Mouse (Mus musculus): ENCODE data around the gene Ankrd39.

Ankrd39 gene

DNA sequence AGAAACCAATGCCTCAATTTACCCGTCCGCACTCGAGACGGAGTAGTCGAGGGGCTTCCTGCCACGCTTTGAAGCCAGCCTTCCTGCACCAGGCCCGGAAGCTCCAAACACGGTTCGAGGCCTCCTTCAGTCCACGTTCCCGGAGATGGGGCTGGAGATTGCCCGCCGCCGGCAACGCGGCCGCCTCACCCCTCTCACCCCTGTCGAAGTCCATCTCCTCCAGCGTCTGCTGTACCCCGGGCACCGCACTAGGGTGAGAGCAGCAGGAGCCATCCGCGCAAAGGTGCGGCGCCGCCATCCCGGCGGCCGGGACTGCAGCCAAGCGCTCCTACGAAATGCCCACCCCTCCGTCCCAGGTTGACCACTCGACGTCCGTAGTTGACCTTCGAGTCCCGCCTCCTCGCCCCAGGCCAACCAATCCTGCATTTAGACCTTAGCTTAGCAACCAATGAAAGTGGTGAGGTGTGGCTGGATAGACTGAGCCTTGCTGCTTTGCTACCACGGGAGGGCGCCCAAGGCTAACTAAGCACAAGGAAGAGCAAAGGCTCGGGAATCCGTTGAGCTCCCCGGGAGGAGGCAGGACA, at the start of gene Ankrd39:
Gene Ankrd39 (minus strand): TSS at position 558 of the 584 bp plus-strand sequence.
- peak; percentile 100 for DNase-seq

DNA sequence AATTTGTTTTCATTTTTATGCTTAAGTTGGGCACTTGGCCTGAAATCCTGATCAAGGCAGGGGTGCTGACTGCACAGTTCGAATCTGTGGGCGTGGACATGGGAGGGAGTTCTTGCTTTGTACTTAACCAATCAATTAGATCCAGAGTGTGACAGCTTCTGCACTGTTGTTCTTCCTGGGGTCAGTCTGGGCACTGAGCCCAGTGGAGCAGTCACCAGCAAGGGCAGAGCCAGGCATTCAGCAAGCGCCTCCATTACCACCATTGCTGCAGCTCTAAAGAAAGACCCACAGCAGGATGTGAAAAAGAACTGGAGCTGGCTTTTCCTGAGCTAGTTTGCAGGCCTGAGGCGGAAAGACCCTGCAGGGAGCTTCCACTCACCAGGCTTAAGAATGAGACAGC, 48.9 kb upstream of the Ankrd39 start:
- DNase-seq: peak; percentile 94

DNA sequence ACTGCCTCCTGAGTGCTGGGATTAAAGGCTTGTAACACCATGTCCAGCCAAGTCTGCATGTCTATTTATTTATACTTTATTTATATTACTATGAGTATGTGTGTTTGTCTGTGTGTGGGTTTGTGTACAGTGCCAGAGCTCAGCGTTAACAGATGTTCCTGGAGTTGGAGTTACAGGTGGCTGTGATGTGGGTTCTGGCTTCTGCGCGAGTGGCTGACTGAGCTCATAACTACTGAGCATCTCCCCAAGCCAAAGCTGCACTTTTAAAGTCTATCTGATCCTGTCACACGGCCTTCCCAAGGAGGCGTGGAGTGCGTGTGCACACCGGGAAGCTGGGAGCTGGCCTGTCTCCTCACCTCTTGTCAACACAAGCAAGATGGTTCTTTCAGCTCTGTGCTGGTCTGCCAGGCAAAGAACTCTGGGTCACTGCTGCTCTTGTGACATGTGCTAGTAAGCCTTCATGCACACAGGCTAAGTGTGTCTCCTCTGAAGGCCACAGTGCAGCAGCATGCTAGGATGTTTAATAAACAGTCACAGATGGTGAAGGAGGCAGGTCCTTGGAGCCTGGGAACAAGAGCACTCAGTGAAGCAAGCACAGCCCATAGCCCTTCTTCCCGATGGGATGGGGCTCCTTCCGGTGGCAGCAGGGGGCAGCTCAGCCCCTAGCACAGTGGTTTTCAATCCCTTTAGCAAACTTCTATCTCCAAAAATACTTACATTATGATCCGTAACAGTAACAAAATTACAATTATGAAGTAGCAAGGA, 48.1 kb upstream of the Ankrd39 start:
- peak; percentile 89 for DNase-seq

DNA sequence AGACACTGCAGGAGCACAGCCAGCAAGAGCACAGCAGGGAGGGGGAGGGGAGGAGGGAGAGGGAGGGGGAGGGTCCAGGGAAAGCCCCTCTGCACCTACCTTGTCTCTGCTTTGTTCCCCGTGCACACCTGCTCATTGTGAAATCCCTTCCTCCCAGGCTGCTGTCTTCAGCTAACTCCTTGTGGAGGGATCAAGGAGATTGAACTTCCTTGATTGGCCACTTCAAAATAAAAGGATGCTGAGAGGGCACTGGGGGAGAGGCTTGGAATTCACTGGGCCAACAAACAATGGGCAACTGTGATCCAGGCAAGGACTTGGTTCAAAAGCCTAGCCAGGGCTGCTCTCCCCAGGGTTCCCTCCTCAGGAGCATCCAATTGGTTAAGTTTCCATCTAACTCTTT, 45.9 kb upstream of the Ankrd39 start:
- DNase-seq: no peak

DNA sequence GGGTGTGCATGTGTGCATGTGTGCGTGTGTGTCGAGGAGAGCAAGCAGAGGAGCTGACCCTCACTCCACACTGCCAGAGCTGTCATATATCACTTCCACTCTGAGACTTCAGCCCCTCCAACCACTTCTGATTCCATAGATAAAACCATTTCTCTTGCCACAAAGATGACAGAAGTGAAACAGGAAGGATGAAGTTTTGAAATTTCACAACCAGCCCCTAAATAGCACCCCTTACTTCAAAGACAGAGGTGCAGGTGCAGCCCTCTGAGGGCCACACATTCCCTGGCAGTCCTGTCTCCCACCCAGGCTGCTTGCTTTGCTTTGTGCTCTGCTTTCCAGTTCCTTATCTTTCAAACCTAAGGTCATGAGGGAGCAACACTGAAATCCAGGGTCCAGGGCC, 44.2 kb upstream of the Ankrd39 start:
- DNase-seq: peak; percentile 78

DNA sequence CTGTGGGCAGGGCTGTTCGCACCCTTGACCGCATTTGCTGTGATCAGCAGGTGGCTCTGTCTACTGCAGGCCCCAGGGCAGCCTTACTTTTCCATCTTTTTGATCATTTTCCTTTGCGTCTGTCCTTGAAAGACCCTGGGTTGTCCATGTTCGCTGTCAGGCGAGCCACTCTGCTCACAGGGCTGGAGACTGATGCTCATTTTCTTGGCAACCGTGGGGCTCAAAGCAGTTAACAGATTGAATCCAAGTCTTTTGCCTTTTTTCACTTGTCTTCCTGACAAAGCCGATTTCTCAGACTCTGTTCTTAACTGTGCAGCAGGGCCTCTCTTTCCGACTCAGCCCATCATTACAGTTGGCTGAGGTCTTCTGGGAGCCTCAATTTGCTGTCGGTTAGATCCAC, 43.4 kb upstream of the Ankrd39 start:
- DNase-seq: peak; percentile 87

DNA sequence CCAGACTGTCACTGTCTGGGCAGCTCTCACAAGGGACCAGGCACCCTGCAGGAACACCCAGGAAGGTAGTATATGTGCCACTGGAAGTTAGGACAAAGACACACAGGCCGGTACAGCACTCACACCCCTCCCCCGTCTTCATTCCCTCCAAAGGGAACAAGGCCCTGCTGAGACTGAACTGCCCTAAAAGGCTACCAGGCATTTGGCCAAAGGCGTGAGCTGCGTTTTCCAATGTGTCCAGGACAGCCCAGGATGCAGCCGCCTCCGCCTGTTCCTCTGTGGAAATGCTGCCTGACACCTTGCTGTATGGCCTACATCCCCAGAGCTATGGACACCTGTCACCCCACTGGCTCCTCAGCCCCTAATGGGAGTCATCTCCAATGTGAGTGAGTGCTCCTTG, 42.2 kb upstream of the Ankrd39 start:
- peak; percentile 99 for DNase-seq

DNA sequence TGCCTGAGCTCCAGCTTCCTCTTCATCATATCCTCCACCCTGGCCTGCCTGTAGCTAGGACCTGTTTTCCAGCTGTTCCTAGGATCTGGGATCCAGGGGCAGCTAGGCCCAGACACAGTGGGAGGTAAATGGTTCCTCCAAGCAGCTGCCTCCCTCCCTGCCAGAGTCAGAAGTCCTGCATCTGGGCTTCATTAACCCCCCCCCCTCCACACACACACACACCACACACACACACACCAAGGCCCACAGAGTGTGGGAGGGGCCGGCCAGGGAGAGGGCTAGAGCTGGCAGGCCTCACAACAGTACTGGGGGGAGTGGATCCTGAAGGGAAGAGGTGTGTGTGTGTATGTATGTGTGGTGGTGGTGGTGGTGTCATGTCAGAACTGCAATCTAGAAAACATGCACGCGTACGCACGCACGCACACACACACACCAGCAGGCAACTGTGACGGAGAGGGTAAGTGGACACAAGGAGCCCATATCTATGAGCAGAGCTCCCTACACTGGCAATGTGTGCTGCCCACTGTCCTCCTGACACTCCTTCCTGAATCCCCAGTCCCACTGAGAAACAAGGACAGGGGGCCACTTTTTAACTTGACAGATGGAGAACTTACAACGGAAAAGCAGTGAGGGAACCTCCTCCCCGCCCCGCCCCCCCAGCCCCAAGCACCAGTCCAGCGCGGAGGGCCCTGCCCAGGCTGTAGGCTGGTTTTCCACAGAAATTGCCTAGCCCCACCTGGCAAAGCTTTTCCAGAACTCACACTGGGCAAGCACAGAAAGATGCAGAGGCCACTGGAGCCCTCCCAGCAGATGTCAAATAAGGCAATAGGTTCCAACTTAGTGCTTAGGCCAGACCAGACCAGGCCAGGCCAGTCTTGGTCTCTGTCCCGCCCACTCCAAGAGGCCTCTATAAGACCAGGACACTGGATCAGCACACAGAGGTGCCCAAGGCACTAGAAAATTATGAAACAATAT, 41.5 kb upstream of the Ankrd39 start:
- DNase-seq: peak; percentile 97

DNA sequence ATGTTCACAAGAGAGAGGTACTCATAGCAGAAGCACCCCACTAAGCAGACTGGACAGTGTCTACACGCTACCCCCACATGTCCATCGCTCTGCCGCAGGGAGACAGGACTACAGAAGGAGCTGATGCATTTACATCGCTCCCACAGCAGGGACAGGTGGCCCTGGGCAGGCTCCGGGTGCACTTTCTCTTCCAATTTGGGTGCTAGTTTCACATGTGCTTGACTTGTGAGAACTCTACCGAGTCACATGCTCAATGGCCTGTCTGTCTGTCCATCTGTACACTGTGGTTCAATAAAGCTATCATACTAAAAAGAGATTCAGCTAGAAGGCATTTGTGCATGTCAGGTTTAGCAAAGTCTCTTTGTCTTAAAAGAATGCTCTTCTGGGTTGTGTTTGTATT, 40.6 kb upstream of the Ankrd39 start:
- peak; percentile 88 for DNase-seq

DNA sequence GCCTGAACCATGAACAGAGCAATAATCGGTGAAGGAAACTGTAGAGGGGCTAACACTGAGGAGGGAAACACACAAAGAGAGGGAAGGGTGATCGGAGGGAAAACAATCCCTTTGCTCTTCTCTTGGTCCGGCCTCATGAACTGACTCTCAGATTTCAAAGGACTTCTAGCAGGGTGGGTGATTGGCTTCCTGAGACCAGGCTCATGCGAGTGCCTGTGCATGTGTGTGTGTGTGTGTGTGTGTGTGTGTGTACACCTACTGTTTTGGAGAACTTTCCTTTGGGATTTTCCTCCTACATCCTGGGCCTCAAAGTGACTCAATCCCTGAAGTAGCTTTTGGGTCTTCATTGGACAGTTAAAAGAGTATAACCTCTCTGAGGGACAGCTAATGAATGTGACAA, 39.0 kb upstream of the Ankrd39 start:
- peak; percentile 80 for DNase-seq

DNA sequence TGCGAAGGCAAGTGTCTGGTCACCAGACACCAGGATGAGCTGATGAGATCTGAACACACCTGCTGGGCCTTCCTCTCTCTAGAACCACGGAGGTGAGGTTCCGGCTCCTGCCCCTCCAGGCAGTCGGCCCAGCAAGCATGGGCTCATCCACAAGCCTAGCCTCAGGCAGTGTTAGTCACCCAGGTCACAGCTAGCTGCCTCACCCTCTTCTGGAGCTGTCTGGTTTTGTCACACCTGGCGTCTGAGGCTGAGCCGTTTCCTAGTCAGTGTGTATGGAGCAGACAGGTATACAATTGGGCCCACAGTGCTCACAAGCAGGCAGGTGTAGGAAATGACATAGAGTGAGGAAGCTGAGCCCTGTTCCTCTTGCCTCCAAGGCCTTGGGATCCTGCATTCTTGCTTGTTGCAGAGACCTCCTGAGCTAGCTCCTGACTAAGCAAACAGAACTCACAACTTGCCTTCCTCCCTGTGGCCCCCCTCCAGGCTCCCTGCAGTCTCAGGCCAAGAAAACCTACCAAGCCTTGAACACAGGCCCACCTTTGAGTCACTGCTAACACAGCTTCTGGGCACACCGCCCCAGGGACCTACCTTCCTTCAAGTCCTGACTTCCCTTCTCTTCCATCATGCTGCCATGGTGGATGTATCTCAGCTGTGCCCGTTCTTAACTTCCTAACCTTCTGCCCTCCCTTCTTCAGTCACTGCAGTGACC, 36.3 kb upstream of the Ankrd39 start:
- DNase-seq: peak; percentile 79

DNA sequence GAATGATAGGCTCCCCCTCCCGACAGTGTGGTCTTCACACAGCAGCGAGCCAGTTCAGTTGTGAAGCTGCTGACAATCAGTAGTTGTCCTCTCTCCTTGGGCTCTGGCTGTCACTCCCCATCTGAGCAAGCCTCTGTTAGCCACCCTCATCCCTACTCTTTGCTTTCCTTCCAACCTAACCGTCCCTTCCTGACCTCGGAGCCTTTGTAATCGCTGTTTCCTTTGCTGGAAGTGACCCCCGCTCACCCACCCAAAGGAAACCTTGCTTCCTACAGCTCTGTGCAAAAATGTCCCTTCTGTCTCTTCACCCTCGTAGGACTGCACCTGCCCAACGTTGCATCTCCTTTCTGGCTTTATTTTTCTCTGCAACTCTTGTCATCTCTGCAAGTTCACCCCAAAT, 35.0 kb upstream of the Ankrd39 start:
- DNase-seq: peak; percentile 90

DNA sequence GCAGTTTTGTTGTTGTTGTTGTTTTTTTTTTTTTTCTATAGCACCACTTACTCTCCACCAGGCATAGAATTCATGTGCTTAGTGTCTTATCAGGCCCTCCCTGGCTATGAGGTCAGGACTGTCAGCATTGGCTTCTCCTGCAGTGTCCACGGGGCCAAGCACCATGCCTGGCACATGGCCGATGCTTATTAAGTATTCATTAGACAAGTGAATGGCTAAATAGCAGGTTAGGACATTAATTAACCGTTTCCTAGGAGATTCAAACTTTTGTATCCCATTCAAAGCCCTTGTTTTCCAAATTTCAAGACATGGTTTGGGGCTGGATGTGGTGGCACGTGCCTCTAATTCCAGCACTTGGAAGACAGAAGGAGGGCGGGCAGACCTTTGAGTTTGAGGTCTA, 34.0 kb upstream of the Ankrd39 start:
- peak; percentile 95 for DNase-seq

DNA sequence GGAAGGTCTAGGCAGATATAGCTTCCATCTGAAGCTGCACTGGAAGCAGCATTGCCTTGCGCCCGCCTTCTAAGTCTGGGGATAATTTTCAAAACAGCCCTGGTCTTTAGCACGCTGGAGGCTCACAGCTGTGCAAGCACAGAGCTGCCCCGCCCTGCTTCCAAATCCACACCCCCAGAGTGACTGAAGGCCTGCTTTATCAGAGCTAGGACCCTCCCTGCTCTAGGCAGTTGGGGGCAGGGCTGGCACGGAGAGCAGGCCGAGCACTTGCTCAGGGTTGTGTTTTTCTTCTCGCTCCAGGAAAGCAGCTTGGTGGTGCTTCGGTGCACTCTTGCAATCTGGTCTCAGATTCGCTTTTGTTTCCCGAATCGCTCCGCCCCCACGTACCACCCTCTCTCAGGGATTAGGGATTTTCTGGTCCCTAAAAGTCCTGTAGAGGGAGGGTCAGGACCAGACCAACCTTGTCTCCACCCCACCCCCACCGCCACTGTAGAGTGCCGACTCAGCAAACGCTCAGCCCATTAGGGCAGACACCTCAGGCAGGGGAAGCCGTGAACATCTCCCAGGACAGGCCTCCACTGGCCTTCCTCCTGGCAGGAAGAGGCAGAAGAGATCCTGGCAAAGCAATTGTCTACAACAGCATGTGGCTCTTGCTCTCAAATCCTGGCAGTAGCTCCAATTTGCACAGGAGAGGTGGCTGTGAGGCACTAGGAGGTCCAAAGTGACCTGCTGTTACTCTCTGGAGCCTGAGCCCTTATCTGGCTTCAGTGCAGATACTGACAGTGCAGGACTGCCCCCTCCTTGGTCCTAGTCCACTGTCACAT, 33.4 kb upstream of the Ankrd39 start:
- peak; percentile 99 for DNase-seq

DNA sequence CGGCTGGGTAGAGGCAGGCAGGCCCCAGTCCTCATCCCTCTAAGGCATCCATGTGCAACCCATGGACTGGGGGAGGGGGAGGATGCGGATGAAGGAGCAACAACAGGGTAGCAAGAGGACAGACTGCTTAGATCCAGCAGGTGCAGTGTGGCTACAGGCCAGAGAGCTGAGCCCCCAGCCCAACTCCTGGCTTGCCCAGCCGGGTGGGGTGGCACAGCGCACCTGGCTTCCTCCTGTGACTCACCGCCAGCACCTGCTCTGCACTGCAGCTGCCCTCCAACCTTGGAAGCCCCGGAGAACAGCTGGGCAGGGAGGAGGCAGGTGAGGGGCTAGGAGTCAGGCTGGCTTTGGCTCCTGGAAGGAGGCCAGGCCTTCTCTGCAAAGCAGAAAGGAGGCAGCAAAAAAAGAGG, 32.7 kb upstream of the Ankrd39 start:
- DNase-seq: no peak

DNA sequence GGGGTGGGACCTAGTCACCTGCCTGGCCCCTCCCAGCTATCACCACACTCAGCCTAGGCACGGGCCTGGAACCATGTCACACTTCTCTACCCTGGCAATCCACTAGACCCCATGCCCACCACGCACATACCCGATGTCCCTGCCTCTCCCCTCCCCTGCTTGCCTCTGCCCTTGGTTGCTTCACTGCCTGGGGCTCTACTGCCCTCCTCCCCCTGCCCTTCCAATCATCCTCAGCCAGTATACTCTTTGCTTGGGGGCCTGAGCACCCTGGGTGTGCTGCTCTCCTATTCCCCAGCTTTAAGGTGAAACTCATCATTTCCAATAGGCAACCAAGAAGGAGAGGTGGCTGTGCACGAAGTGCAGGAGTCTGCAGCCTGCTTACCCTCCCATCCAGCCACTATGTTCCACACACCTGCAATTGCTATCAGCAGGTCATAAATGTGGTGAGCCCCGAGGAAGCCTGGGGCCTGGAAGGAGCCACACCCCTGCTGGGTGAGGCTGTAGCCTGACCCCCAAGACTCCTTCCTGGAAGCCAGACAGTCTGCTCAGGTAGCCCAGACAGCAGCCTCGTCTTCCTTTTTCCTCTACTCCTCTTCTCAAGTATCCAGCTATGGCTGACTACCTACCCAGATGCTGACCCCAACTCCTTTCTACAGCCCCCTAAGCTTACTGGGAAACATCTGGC, 29.9 kb upstream of the Ankrd39 start:
- DNase-seq: peak; percentile 90

DNA sequence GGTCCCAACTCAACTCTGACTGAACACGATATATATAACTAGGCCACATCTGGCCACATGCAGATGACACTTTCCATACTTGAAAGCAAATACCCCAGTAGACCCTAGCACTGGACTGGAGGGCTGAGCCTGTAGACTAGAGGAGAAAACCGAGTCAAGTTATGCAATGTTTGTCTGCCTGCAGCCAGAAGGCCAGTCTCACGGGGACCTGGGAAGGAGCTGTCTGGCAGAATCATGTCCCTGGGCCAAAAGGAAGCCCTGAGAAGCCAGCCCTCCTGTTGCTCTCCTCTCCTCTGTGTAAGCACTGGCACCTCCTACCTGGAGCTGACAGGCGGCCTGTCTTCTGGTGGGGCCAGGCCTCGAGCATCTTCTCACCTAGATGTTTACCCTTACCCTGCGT, 28.1 kb upstream of the Ankrd39 start:
- DNase-seq: peak; percentile 93

DNA sequence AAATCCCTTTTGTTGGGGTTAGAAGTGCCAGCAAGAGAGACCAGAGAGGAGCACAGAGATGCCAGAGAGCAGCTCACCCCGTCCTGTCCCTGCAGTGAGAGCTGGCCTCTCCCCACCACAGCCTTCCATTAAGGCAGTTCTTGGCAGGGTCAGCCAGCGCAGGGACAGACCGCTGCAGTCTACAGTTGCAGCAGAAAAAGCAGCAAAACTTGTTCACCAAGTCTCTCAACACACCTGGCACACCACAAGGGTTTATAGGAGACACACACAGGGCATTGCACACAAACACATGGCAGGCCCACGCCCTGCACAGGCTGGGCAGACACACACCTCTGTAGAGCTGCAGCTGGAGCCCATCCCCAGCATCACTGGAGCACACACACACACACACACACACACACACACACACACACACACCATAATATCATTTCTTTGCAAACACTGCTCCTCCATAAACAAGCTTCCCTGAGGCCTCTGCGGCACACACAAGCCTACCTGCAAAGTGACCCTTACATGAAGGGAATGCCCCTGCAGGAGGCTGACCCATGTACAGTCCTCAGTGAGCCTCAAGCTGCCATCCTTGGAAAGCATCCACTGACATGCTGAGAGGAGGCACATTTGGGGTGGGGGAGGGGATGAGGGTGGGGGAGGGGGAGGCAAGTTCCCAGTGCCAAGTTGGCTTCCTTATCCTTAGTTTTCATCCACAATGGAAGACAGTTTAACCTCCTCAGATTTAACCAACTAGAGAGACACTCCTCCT, 27.1 kb upstream of the Ankrd39 start:
- peak; percentile 94 for DNase-seq

DNA sequence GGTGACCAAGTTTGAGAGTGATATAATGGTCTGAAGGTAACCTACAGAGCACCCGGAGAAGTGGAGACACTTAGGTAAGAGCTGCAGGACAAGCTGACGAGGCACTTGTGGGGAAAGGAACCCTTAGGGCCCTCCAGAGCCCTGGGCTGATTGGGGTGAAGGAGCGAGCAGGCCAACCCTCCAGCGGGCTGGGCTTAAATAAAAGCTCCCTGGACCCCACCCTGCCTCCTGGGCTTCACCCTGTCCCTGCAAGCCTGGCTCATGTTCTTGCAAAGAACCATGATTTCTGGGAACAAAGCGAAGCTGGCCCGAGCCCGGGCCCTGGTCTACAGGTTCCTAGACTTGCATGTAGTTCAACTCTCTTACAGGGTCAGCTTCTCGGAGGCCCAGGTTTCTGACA, 26.3 kb upstream of the Ankrd39 start:
- peak; percentile 93 for DNase-seq

DNA sequence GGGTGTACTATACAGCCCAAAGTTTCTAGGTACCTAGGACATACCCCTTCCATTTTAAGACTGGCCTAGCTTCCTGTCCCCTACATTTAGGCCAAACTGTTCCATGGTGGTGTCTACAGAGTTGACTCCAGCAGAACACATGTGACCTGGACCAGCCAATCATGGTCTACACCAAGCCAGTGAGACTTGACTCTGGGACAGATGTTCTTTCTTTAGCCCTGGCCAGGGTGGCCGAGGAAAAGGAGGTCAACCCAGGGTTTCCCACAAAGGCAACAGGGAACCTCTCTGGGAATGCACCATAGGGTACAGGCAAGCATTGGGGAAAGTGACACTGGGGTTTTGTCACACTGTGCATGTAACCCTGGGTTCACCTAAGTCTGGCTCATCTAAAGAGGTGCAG, 25.5 kb upstream of the Ankrd39 start:
- DNase-seq: peak; percentile 99
